Mouse (Mus musculus) C2C12 (cell line): Measurements from ENCODE around the gene Myo6. TPM values are rescaled to one million over a fixed set of nuclear protein-coding genes. Genes with fewer than 3 reads are reported as not detected.
"Not testable (repeated sequence)": the region's sequence is repeated elsewhere in the genome, so short reads cannot be mapped to it uniquely, and the experiment has no call there.

Experiments
- H3K27me3 ChIP-seq: one replicate; pipeline ENCODE4 v1.6.1; 2011; ENCODE audit not compliant: control insufficient read depth, insufficient read depth, insufficient read length
- H3K36me3 ChIP-seq: one replicate; pipeline ENCODE4 v1.6.1; 2011; ENCODE audit not compliant: control insufficient read depth, insufficient read depth
- H3K4me3 ChIP-seq: one replicate; pipeline ENCODE4 v1.5.1; 2011; ENCODE audit warnings: mild to moderate bottlenecking, control low read depth; ENCODE audit not compliant: poor library complexity, insufficient read depth, severe bottlenecking
- H3K79me2 ChIP-seq: one replicate; pipeline ENCODE4 v1.6.1; 2011; ENCODE audit not compliant: control insufficient read depth, insufficient read depth
- H3K79me3 ChIP-seq: one replicate; pipeline ENCODE4 v1.6.1; 2011; ENCODE audit warnings: low read depth, control low read depth
- H3ac ChIP-seq: one replicate; pipeline ENCODE3; 2011; ENCODE audit warnings: low read depth; ENCODE audit not compliant: control insufficient read depth, insufficient read length
- CEBPB ChIP-seq: IDR thresholded peaks from one replicate; pipeline ENCODE4 v1.6.1; 2011; ENCODE audit warnings: low read depth, mild to moderate bottlenecking, control low read depth, moderate library complexity
- CTCF ChIP-seq: IDR thresholded peaks from one replicate; pipeline ENCODE4 v1.5.1; 2011; ENCODE audit not compliant: control insufficient read depth, insufficient read depth, insufficient read length
- FOSL1 ChIP-seq: IDR thresholded peaks from one replicate; pipeline ENCODE4 v1.8.0; 2011; ENCODE audit warnings: mild to moderate bottlenecking, low read length; ENCODE audit not compliant: poor library complexity, insufficient read depth, severe bottlenecking
- MAX ChIP-seq: IDR thresholded peaks from one replicate; pipeline ENCODE4 v1.6.1; 2011; ENCODE audit warnings: mild to moderate bottlenecking, control low read depth
- MYOD1 ChIP-seq: IDR thresholded peaks from one replicate; pipeline ENCODE4 v1.6.1; 2011; ENCODE audit warnings: low read depth; ENCODE audit not compliant: control insufficient read depth, insufficient read length
- MYOG ChIP-seq: IDR thresholded peaks from one replicate; pipeline ENCODE4 v1.6.1; 2011; ENCODE audit not compliant: control insufficient read depth, insufficient read length; ENCODE audit errors: extremely low read depth
- USF1 ChIP-seq: IDR thresholded peaks from one replicate; pipeline ENCODE4 v1.6.1; 2011; ENCODE audit warnings: low read depth, mild to moderate bottlenecking, control low read depth, moderate library complexity
- polyA plus RNA-seq: library from polyadenylated mRNA; unstranded; fragments of >200 nt; fragmentation: generic; extraction: Trizol; gene quantifications from one replicate; pipeline ENCODE4 v1.2.1, GENCODE M21; 2012; ENCODE audit warnings: missing spikeins

The Myo6 gene
- polyA plus RNA-seq, 1 experiment: 1.3 TPM

GRCm38 (mm10) chr9:80315922-80316321 lies 151.1 kb downstream of the Myo6 start:
- H3ac ChIP-seq: no peak overlapping the region
- no peak for TF ChIP-seq MYOD1
- TF ChIP-seq FOSL1: no peak
- no peak for TF ChIP-seq USF1
- no peak for TF ChIP-seq CTCF
- no peak for TF ChIP-seq MYOG
- no peak for TF ChIP-seq CEBPB
- TF ChIP-seq MAX: no peak
- no peaks in the 10 kb centered on the region for H3K27me3 ChIP-seq
- H3K4me3 ChIP-seq: no peak overlapping the region
- H3K36me3 ChIP-seq: no peaks in the 10 kb centered on the region
- H3K79me2 ChIP-seq: no peaks in the 10 kb centered on the region
- no peaks in the 10 kb centered on the region for H3K79me3 ChIP-seq

GRCm38 (mm10) chr9:80318027-80318426 lies 153.2 kb downstream of the Myo6 start:
- TF ChIP-seq MYOD1 (no peak), USF1 (no peak), MYOG (no peak), CTCF (no peak), CEBPB (no peak), MAX (no peak), FOSL1 (no peak)
- no peak overlapping the region for H3K4me3 ChIP-seq
- H3K79me2 ChIP-seq: no peaks in the 10 kb centered on the region
- H3K79me3 ChIP-seq: no peaks in the 10 kb centered on the region
- no peaks in the 10 kb centered on the region for H3K36me3 ChIP-seq
- no peaks in the 10 kb centered on the region for H3K27me3 ChIP-seq
- H3ac ChIP-seq: no peak overlapping the region

- H3K36me3 ChIP-seq, H3ac ChIP-seq, H3K79me3 ChIP-seq, H3K27me3 ChIP-seq, H3K4me3 ChIP-seq, H3K79me2 ChIP-seq: not testable (repeated sequence)
Observed at GRCm38 (mm10) chr9:80321051-80321887, 156.4 kb downstream of the Myo6 start.

- H3K36me3 ChIP-seq: no peaks in the 10 kb centered on the region
- no peaks in the 10 kb centered on the region for H3K79me2 ChIP-seq
- H3K4me3 ChIP-seq: no peak overlapping the region
- TF ChIP-seq CTCF (no peak), USF1 (no peak), FOSL1 (no peak), MYOG (no peak), MYOD1 (no peak), MAX (no peak), CEBPB (no peak)
- no peaks in the 10 kb centered on the region for H3K27me3 ChIP-seq
- H3ac ChIP-seq: no peak overlapping the region
- no peaks in the 10 kb centered on the region for H3K79me3 ChIP-seq
Observed at GRCm38 (mm10) chr9:80332153-80332552, 167.3 kb downstream of the Myo6 start.

GRCm38 (mm10) chr9:80333466-80333865 lies 168.6 kb downstream of the Myo6 start:
- no peak for TF ChIP-seq MYOD1
- no peaks in the 10 kb centered on the region for H3K79me2 ChIP-seq
- H3K27me3 ChIP-seq: no peaks in the 10 kb centered on the region
- H3K79me3 ChIP-seq: no peaks in the 10 kb centered on the region
- no peak overlapping the region for H3K4me3 ChIP-seq
- no peaks in the 10 kb centered on the region for H3K36me3 ChIP-seq
- H3ac ChIP-seq: no peak overlapping the region

- no peaks in the 10 kb centered on the region for H3K36me3 ChIP-seq
- no peaks in the 10 kb centered on the region for H3K79me2 ChIP-seq
- no peak overlapping the region for H3ac ChIP-seq
- no peaks in the 10 kb centered on the region for H3K27me3 ChIP-seq
- H3K79me3 ChIP-seq: no peaks in the 10 kb centered on the region
- TF ChIP-seq FOSL1 (no peak), CEBPB (no peak), USF1 (no peak), CTCF (no peak), MYOD1 (no peak), MYOG (no peak), MAX (no peak)
- no peak overlapping the region for H3K4me3 ChIP-seq
Observed at GRCm38 (mm10) chr9:80333998-80334605, 169.3 kb downstream of the Myo6 start.
